Mouse (Mus musculus) heart, adult 11 months (tissue): ENCODE data around the gene Zfp950.

Source experiments
- DNase-seq: peaks from one replicate; pipeline ENCODE4 v3.0.0; 2022

Zfp950 gene

GRCm38 (mm10) chr19:61056783-61057410 lies 83.7 kb downstream of the Zfp950 start:
- peak; percentile 91 for DNase-seq

GRCm38 (mm10) chr19:61052786-61053185 lies 87.9 kb downstream of the Zfp950 start:
- DNase-seq = peak; percentile 85

GRCm38 (mm10) chr19:61052008-61052407 lies 88.6 kb downstream of the Zfp950 start:
- DNase-seq = peak; percentile 71

GRCm38 (mm10) chr19:61051151-61051550 lies 89.5 kb downstream of the Zfp950 start:
- peak; percentile 89 for DNase-seq

- DNase-seq = peak; percentile 88
Observed at GRCm38 (mm10) chr19:61049413-61049812, 91.2 kb downstream of the Zfp950 start.

- peak; percentile 85 for DNase-seq
Observed at GRCm38 (mm10) chr19:61048646-61049045, 92.0 kb downstream of the Zfp950 start.

- peak; percentile 91 for DNase-seq
Observed at GRCm38 (mm10) chr19:61039151-61039550, 101.5 kb downstream of the Zfp950 start.

GRCm38 (mm10) chr19:61031570-61031969 lies 109.1 kb downstream of the Zfp950 start:
- DNase-seq = peak; percentile 87

GRCm38 (mm10) chr19:61021939-61022566 lies 118.6 kb downstream of the Zfp950 start:
- peak; percentile 93 for DNase-seq

GRCm38 (mm10) chr19:61021502-61021901 lies 119.1 kb downstream of the Zfp950 start:
- DNase-seq = no peak

GRCm38 (mm10) chr19:61017477-61018266 lies 123.0 kb downstream of the Zfp950 start:
- DNase-seq = peak; percentile 92

GRCm38 (mm10) chr19:61009266-61009665 lies 131.4 kb downstream of the Zfp950 start:
- peak; percentile 90 for DNase-seq
